Mouse (Mus musculus) hindbrain, postnatal 0 days (tissue): ENCODE measurements around the gene Itga7. TPM values are rescaled to one million over a fixed set of nuclear protein-coding genes. Genes with fewer than 3 reads are reported as not detected.

Source experiments
- ATAC-seq: fragments of 200-750 bp; cut with Nextera tagmentation; 2 replicates; pipeline ENCODE4 v1.8.0; 2017; ENCODE audit warnings: mild to moderate bottlenecking, moderate TSS enrichment, moderate library complexity
- DNase-seq: peaks from one replicate; pipeline ENCODE4 v3.0.0-alpha.2; 2015; ENCODE audit warnings: low spot score
- H3K27ac ChIP-seq: fragments of 300-500 bp; sonication (generic); 2 replicates; pipeline ENCODE4 v1.5.1; 2014; ENCODE audit warnings: mild to moderate bottlenecking
- H3K27me3 ChIP-seq: fragments of 300-500 bp; sonication (generic); 2 replicates; pipeline ENCODE4 v1.6.1; 2014; ENCODE audit warnings: low read length, mixed read lengths; ENCODE audit not compliant: insufficient read depth
- H3K36me3 ChIP-seq: fragments of 300-500 bp; sonication (generic); 2 replicates; pipeline ENCODE4 v1.6.1; 2014; ENCODE audit warnings: low read length, mixed read lengths; ENCODE audit not compliant: insufficient read depth
- H3K4me1 ChIP-seq: fragments of 300-500 bp; sonication (generic); 2 replicates; pipeline ENCODE4 v1.6.1; 2014; ENCODE audit warnings: antibody characterized with exemption, low read length, mixed read lengths; ENCODE audit not compliant: insufficient read depth
- H3K4me2 ChIP-seq: fragments of 300-500 bp; sonication (generic); 2 replicates; pipeline ENCODE4 v1.6.1; 2014; ENCODE audit warnings: low read depth, mild to moderate bottlenecking, low read length, moderate library complexity, mixed read lengths
- H3K4me3 ChIP-seq: fragments of 300-500 bp; sonication (generic); 2 replicates; pipeline ENCODE4 v1.5.1; 2014; ENCODE audit warnings: low read length
- H3K9ac ChIP-seq: fragments of 300-500 bp; sonication (generic); replicated peaks from 2 replicates; pipeline ENCODE4 v1.6.1; 2014; ENCODE audit warnings: mild to moderate bottlenecking, low read length, moderate library complexity, mixed read lengths
- H3K9me3 ChIP-seq: fragments of 300-500 bp; sonication (generic); 2 replicates; pipeline ENCODE4 v1.6.1; 2016; ENCODE audit warnings: low read length, mixed read lengths
- CTCF ChIP-seq: IDR thresholded peaks from 2 replicates; pipeline ENCODE4 v1.5.1; 2016; ENCODE audit warnings: antibody characterized with exemption, control low read depth, low read depth
- WGBS: fragments of 180-500 bp; shearing (Covaris S2); extraction: QIAGEN DNeasy Blood & Tissue Kit; methylation state at CpG from one replicate; pipeline ENCODE4 v1.1.7; 2014; 5-methylcytosine and 5-hydroxymethylcytosine counted together
- polyA plus RNA-seq: library from polyadenylated mRNA; unstranded; fragments of >200 nt; fragmentation: Nextera tagmentation; extraction: Ambion mirVana; gene quantifications from 2 replicates; pipeline ENCODE4 v1.2.1, GENCODE M21; 2015
- total RNA-seq: library from RNA; depleted of rRNA; stranded (reverse); fragments of >200 nt; gene quantifications from 2 replicates; pipeline ENCODE4 v1.2.3, GENCODE M21; 2014

Gene Itga7
- total and polyA plus RNA-seq, 2 experiments from 2014 or later, result 15.1 to 29.0 TPM

DNA sequence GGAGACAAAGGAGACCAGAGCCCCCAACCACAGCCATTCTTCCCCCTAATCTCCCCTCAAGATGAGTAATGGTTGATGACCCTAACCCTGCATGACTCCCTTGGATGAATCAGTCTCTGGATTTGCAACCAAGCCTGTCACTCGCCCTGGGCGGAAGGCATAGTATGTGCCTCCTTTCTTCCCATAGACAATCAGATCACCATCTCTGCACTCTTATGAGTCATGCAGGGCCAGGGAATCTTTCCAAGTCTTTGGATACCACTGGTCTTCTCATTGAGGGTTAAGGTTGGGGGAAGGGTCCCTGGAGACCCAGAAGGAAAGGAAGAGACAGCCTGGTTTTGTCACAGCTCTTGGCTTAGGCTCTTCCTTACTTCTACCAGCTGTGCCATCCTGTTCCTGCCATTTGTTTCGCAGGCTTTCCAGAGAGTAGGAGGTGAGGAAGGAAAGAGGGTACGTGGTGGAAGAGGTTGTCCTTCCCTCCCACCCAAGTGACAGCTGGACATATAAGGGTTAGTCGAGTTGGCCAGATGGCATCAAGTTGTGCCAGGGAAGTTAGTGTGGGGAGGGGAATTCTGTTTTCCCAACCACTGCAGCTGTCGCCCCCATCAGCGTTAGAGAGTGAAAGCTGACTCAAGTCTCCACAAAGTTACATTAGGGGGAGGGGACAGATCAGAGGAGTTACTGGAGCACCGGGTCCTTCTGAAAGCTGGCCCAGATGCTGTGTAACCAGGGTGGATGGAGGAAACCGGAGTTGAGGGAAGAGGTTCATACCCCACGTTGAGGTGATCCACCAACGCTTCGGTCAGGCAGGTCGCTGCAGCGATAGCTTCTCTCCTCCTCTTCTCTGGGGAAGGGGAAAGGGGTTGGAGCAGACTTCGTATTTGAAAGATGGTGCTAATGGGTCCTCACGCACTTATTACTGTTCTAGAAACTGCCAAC is 11.5 kb upstream of the Itga7 start:
- DNase-seq (peak; percentile 61), ATAC-seq (no peak)
- peak overlapping the region; percentile 95 for H3K27ac ChIP-seq
- H3K36me3 ChIP-seq, result no peaks in the 10 kb centered on the region
- no peak overlapping the region; the same call in 1 of the 2 replicates for H3K9ac ChIP-seq
- H3K9me3 ChIP-seq, result no peaks in the 10 kb centered on the region
- peak overlapping the region; percentile 72 for H3K4me2 ChIP-seq
- 48% methylated on average over 16 of the region's 16 CpGs for WGBS
- no peak for TF ChIP-seq CTCF
- peak overlapping the region; percentile 65 for H3K4me3 ChIP-seq
- no peaks in the 10 kb centered on the region for H3K27me3 ChIP-seq
- peaks cover 23% of the 10 kb centered on the region for H3K4me1 ChIP-seq

DNA sequence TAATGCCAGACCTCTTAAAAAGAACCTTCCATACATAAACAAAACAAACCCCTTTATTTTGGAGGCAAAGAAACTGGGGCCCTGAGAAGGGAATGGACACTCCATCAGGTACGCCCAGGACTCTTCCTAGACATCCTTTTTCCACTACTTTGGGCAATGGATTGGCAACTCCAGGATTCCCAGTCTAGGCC is 10.9 kb upstream of the Itga7 start, which contains the start of gene Rdh5:
TSS of gene Rdh5 (minus strand) at position 67 of the 191 bp plus-strand sequence.
- Histone ChIP-seq H3K9ac (peak within 1 kb of the TSS; percentile 72), H3K9me3 (no peaks in the 10 kb centered on the region), H3K27ac (peak within 1 kb of the TSS; percentile 95), H3K4me1 (peaks cover 23% of the 10 kb centered on the region), H3K4me2 (peak within 1 kb of the TSS; percentile 72), H3K4me3 (peak within 1 kb of the TSS; percentile 65), H3K27me3 (no peaks in the 10 kb centered on the region), H3K36me3 (no peaks in the 10 kb centered on the region)
- no peak for DNase-seq
- ATAC-seq, result no peak
- WGBS, result 6% methylated on average over 1 of the region's 1 CpGs
- no peak for TF ChIP-seq CTCF

DNA sequence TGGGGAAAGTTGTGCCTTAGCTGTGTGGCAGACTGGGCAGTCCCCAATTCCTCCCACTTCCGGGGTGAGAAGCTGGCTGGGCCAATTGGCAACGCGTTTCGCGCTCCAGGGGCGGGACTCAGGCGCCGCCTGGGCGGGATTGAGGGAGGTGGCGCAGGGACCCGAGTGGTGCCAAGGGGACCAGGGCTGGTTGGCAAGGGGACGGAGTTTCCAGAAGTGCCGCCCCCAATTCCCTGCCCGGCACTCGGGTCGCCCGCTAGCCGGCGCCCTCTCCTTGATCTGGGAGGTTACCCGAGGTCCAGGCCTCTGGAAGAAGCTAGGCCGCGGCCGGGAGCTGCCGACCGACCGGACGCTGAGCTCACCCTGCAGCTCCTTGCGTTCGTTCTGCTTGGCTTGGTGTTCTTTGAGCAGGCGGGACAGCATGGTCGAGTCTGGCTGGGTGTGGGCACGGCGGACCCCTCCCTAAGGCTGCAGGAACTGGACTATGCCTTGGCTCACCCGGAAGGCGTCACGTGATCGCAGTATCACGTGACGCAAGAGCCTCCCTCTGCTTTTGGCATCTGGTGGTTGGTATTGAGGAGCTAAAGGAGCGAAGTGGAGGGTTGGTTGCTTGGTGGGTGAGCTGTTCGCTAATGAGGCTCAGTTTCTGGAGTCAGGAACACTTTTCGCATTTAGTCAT is 10.5 kb upstream of the Itga7 start:
- Histone ChIP-seq H3K9ac (peak overlapping the region; percentile 72), H3K4me2 (peak overlapping the region; percentile 72), H3K36me3 (no peaks in the 10 kb centered on the region), H3K27me3 (no peaks in the 10 kb centered on the region), H3K4me3 (peak overlapping the region; percentile 65), H3K4me1 (peaks cover 23% of the 10 kb centered on the region), H3K27ac (peak overlapping the region; percentile 95), H3K9me3 (no peaks in the 10 kb centered on the region)
- peak; percentile 68 for TF ChIP-seq CTCF
- ATAC-seq, result peak; percentile 94
- under 1% methylated on average over 42 of the region's 42 CpGs for WGBS
- DNase-seq, result peak; percentile 97

DNA sequence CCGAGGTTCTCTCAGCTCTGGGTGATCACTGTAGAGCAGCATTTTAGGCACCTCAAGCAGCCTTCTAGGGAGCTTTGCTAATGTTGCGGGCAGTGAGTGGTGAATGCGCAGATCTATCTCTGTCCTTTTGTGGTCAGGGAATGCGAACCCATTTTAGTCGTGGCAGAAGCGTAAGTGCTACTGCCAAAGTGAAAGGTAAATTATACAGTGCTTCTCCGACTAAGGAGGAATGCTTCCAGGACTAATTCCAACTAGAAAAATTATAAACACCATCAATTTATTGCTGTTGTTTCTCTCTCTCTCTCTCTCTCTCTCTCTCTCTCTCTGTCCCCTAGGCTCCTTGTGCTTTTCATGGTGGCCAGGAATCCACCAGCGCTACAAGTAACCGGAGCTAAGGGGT is 9.7 kb upstream of the Itga7 start, which contains the start of gene Bloc1s1:
TSS of gene Bloc1s1 (minus strand) at position 101 of the 400 bp plus-strand sequence.
- TF ChIP-seq CTCF, result no peak
- Histone ChIP-seq H3K9ac (peak within 1 kb of the TSS; percentile 72), H3K36me3 (no peaks in the 10 kb centered on the region), H3K27me3 (no peaks in the 10 kb centered on the region), H3K27ac (peak within 1 kb of the TSS; percentile 95), H3K4me2 (peak within 1 kb of the TSS; percentile 72), H3K9me3 (no peaks in the 10 kb centered on the region), H3K4me3 (peak within 1 kb of the TSS; percentile 65), H3K4me1 (peaks cover 23% of the 10 kb centered on the region)
- no peak for DNase-seq
- no peak for ATAC-seq
- 55% methylated on average over 9 of the region's 9 CpGs for WGBS

DNA sequence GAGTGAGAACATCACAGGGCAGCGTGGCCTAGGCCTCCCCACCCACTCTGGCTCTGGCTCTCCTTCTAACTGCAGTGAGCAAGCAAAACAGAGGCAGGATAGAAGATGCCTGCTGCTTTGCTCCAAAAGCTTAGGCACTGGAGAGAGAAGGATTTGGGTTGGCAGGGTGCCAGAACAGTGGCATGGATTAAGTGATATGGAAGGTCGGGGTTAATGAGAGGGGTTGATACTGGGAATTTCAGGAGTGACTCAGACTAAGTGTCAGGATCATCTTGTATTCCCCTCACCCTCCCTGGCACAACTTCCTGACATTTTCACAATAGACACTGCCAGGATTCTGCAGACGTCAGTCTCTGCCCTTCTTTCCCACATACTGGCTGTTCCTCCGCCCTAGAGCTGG is 5.3 kb upstream of the Itga7 start:
- Histone ChIP-seq H3K9ac (no peak overlapping the region), H3K36me3 (no peaks in the 10 kb centered on the region), H3K27me3 (no peaks in the 10 kb centered on the region), H3K9me3 (no peaks in the 10 kb centered on the region), H3K4me3 (no peak overlapping the region), H3K4me1 (peaks cover 11% of the 10 kb centered on the region), H3K27ac (peak overlapping the region; percentile 21; the same call in 1 of the 2 replicates), H3K4me2 (no peak overlapping the region)
- ATAC-seq (no peak), DNase-seq (peak; percentile 50)
- 16% methylated on average over 4 of the region's 4 CpGs for WGBS
- no peak for TF ChIP-seq CTCF

DNA sequence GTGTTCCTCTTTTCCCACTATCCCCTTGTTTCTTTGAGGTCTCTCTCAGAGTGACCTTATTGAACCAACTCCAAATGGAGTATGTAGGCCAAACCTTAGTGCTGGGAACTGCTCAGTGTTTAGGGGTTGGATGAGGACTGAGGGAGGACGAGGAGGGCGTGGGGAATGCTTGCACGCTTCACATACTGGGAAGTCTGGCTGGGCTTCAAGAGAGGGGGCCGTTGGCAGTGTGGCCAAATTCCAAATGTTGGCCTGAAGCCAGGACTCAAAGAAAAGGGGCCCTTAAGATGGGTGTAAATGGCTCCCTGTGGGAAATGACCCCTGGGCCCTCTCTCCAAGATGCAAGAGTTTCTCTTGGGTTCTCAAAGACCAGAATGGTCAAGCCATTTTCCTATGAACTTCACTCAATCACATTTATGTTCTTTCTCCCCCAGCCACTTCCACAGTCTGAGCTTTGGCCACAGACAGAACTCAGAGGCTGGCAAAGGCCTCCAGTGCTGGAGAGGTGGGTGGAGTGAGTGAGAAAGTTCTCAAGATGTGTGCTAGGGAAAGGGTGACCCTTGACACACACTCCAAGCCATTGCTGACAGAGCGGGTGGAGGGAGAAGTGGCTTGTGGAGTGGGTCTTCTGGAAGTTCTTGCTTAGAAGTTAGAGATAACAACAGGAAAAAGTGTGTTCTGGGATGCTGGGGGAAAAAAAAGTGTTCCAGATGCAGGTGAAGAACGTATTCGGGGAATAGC is 3.8 kb upstream of the Itga7 start:
- H3K36me3 ChIP-seq, result no peaks in the 10 kb centered on the region
- no peaks in the 10 kb centered on the region for H3K27me3 ChIP-seq
- no peak overlapping the region for H3K4me2 ChIP-seq
- H3K4me3 ChIP-seq, result no peak overlapping the region
- H3K4me1 ChIP-seq, result 0 out of 2 replicates have a peak, but pooled peaks cover 4% of the 10 kb centered on the region
- TF ChIP-seq CTCF, result no peak
- no peak overlapping the region for H3K9ac ChIP-seq
- 46% methylated on average over 7 of the region's 7 CpGs for WGBS
- peak; percentile 37; the same call in 1 of the 2 replicates for ATAC-seq
- peak; percentile 46 for DNase-seq
- no peaks in the 10 kb centered on the region for H3K9me3 ChIP-seq
- H3K27ac ChIP-seq, result no peak overlapping the region
